ENCODE assay signal across 8 mouse cellular contexts in the genomic region with DNA sequence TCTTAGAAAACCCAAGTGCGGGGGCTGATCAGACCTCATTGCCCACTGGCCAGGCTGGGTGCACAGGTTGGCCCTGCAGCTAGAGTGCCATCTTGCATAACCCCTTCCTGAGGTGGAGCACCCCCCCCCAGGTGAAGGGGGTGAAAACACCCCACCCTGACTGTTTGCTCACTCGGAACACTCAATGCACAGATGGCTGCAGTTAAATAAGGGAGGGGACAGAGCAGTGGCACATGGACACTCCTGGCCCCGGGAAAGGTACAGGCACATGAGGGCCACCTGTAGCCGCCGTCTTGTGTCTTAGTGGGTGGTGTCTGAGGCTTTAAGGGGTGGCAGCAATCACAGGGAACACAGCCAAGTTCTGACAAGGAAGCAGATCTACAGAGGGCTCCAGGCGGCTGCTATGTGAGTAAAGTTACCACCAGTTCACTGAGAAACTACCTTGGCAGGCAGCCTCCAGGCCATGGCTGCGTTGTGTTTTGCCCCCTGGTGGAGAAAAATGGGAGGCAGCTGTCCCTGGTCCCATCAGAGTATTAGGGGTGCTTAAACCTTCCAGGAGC. TPM values are rescaled to one million over a fixed set of nuclear protein-coding genes. Genes with fewer than 3 reads are reported as not detected.
DNase-seq lines count a peak whose midpoint lies in the region; ATAC-seq and TF ChIP-seq lines count a peak whose summit lies in the region.

No protein-coding gene starts in this region.

- no peak for TF ChIP-seq POLR2A in thymus, adult 2 months (IDR thresholded peaks at IDR 0.05; ENCODE audit: control insufficient read depth, extremely low read depth, insufficient read depth, low read length, poor library complexity)

- peaks cover 1% of the 10 kb centered on the region; the same call in 1 of the 2 replicates for H3K36me3 ChIP-seq in midbrain, embryonic 11.5 days (ENCODE audit: control insufficient read depth, insufficient read depth, low read length)
- H3K36me3 ChIP-seq in midbrain, embryonic 13.5 days = peaks cover 30% of the 10 kb centered on the region
- H3K36me3 ChIP-seq in forebrain, embryonic 13.5 days (ENCODE audit: poor library complexity, severe bottlenecking) = peaks cover 24% of the 10 kb centered on the region
- H3K36me3 ChIP-seq in hindbrain, embryonic 13.5 days = peaks cover 36% of the 10 kb centered on the region
- peaks cover 18% of the 10 kb centered on the region for H3K36me3 ChIP-seq in limb, embryonic 10.5 days
- no peaks in the 10 kb centered on the region for H3K36me3 ChIP-seq in thymus, adult 2 months (ENCODE audit: control insufficient read depth, insufficient read depth, low read length)

- peaks cover 2% of the 10 kb centered on the region; the same call in 1 of the 2 replicates for H3K4me1 ChIP-seq in midbrain, embryonic 11.5 days (ENCODE audit: control insufficient read depth, insufficient read depth, low read length)
- H3K4me1 ChIP-seq in midbrain, embryonic 13.5 days (replicated peaks) = peaks cover 40% of the 10 kb centered on the region
- peaks cover 59% of the 10 kb centered on the region for H3K4me1 ChIP-seq in forebrain, embryonic 13.5 days
- peaks cover 48% of the 10 kb centered on the region for H3K4me1 ChIP-seq in hindbrain, embryonic 13.5 days (replicated peaks)
- peaks cover 24% of the 10 kb centered on the region for H3K4me1 ChIP-seq in limb, embryonic 10.5 days
- H3K4me1 ChIP-seq in thymus, adult 2 months (replicated peaks; ENCODE audit: control insufficient read depth, insufficient read depth, low read length) = peaks cover 43% of the 10 kb centered on the region

- WGBS in midbrain, embryonic 11.5 days = 64% methylated on average over 7 of the region's 7 CpGs
- 67% methylated on average over 7 of the region's 7 CpGs for WGBS in midbrain, embryonic 13.5 days
- WGBS in forebrain, embryonic 13.5 days = 52% methylated on average over 7 of the region's 7 CpGs
- 66% methylated on average over 7 of the region's 7 CpGs for WGBS in hindbrain, embryonic 13.5 days
- 71% methylated on average over 7 of the region's 7 CpGs for WGBS in limb, embryonic 10.5 days
- WGBS in thymus, adult 2 months = 25% methylated on average over 7 of the region's 7 CpGs

- no peak overlapping the region for H3K27ac ChIP-seq in midbrain, embryonic 11.5 days (ENCODE audit: low read depth, low read length)
- H3K27ac ChIP-seq in midbrain, embryonic 13.5 days = no peak overlapping the region
- peak overlapping the region; percentile 33 for H3K27ac ChIP-seq in forebrain, embryonic 13.5 days
- 0 out of 2 replicates have a peak overlapping the region, but pooled peaks have one; percentile 12 for H3K27ac ChIP-seq in hindbrain, embryonic 13.5 days
- no peak overlapping the region; the same call in 1 of the 2 replicates for H3K27ac ChIP-seq in limb, embryonic 10.5 days
- no peak overlapping the region for H3K27ac ChIP-seq in thymus, adult 2 months (ENCODE audit: control insufficient read depth, insufficient read depth, low read length)

- DNase-seq in midbrain, embryonic 11.5 days (ENCODE audit: low spot score, missing footprints) = peak; percentile 94
- peak; percentile 72 for DNase-seq in brain, adult 2 months (ENCODE audit: low read depth, low spot score)
- peak; percentile 63 for DNase-seq in limb, embryonic 10.5 days (ENCODE audit: low spot score)
- peak; percentile 86 for DNase-seq in naive thymus-derived CD4-positive, alpha-beta T cell, adult 2 months (ENCODE audit: low read depth)
- peak; percentile 70 for DNase-seq in thymus, adult 2 months

- H3K9me3 ChIP-seq in midbrain, embryonic 11.5 days (ENCODE audit: control insufficient read depth, low read length) = peaks cover under 1% of the 10 kb centered on the region; the same call in 1 of the 2 replicates
- no peaks in the 10 kb centered on the region for H3K9me3 ChIP-seq in midbrain, embryonic 13.5 days
- no peaks in the 10 kb centered on the region; the same call in 1 of the 2 replicates for H3K9me3 ChIP-seq in forebrain, embryonic 13.5 days (replicated peaks)
- peaks cover 2% of the 10 kb centered on the region; the same call in 1 of the 2 replicates for H3K9me3 ChIP-seq in hindbrain, embryonic 13.5 days
- H3K9me3 ChIP-seq in limb, embryonic 10.5 days (replicated peaks) = no peaks in the 10 kb centered on the region; the same call in 1 of the 2 replicates

- no peaks in the 10 kb centered on the region for H3K27me3 ChIP-seq in midbrain, embryonic 11.5 days (ENCODE audit: control insufficient read depth, insufficient read depth, low read length)
- H3K27me3 ChIP-seq in midbrain, embryonic 13.5 days = no peaks in the 10 kb centered on the region
- H3K27me3 ChIP-seq in forebrain, embryonic 13.5 days = no peaks in the 10 kb centered on the region
- H3K27me3 ChIP-seq in hindbrain, embryonic 13.5 days = no peaks in the 10 kb centered on the region
- peaks cover 14% of the 10 kb centered on the region; the same call in 1 of the 2 replicates for H3K27me3 ChIP-seq in limb, embryonic 10.5 days (ENCODE audit: low read depth, poor library complexity, severe bottlenecking)
- H3K27me3 ChIP-seq in thymus, adult 2 months (ENCODE audit: control insufficient read depth, insufficient read depth, low read length) = no peaks in the 10 kb centered on the region

- TF ChIP-seq CTCF in thymus, adult 2 months (IDR thresholded peaks at IDR 0.05; ENCODE audit: borderline replicate concordance, control insufficient read depth, extremely low read depth, insufficient read depth, low read length, poor library complexity) = peak; percentile 85

- H3K4me2 ChIP-seq in midbrain, embryonic 11.5 days = no peak overlapping the region
- H3K4me2 ChIP-seq in midbrain, embryonic 13.5 days (replicated peaks) = no peak overlapping the region
- H3K4me2 ChIP-seq in forebrain, embryonic 13.5 days = no peak overlapping the region
- H3K4me2 ChIP-seq in hindbrain, embryonic 13.5 days = no peak overlapping the region

- ATAC-seq in midbrain, embryonic 11.5 days (ENCODE audit: low FRiP score) = peak; percentile 25; the same call in 1 of the 2 replicates
- no peak for ATAC-seq in midbrain, embryonic 13.5 days
- ATAC-seq in forebrain, embryonic 13.5 days = no peak
- ATAC-seq in hindbrain, embryonic 13.5 days (ENCODE audit: low FRiP score) = no peak

- no peak overlapping the region for H3K9ac ChIP-seq in midbrain, embryonic 11.5 days (ENCODE audit: low read length)
- no peak overlapping the region; the same call in 1 of the 2 replicates for H3K9ac ChIP-seq in midbrain, embryonic 13.5 days (replicated peaks)
- peak overlapping the region; percentile 12; the same call in 1 of the 2 replicates for H3K9ac ChIP-seq in forebrain, embryonic 13.5 days
- no peak overlapping the region; the same call in 1 of the 2 replicates for H3K9ac ChIP-seq in hindbrain, embryonic 13.5 days

- H3K4me3 ChIP-seq in midbrain, embryonic 11.5 days (ENCODE audit: low read depth, low read length) = no peak overlapping the region
- H3K4me3 ChIP-seq in midbrain, embryonic 13.5 days (replicated peaks) = no peak overlapping the region
- H3K4me3 ChIP-seq in forebrain, embryonic 13.5 days = no peak overlapping the region
- H3K4me3 ChIP-seq in hindbrain, embryonic 13.5 days = no peak overlapping the region
- H3K4me3 ChIP-seq in limb, embryonic 10.5 days = no peak overlapping the region
- no peak overlapping the region for H3K4me3 ChIP-seq in thymus, adult 2 months (ENCODE audit: control insufficient read depth, insufficient read depth, low read length)

RNA-seq across cellular contexts. Expression of gene Ttyh3, which starts 14.9 kb away (rescaled TPM):
- polyA plus RNA-seq in midbrain, embryonic 11.5 days (2014; fragmentation: Nextera tagmentation; extraction: Ambion mirVana) = 42.9 and 46.4 TPM in 2 replicates
- 53.6 and 76.6 TPM in 2 replicates for polyA plus RNA-seq in midbrain, embryonic 13.5 days (2015; fragmentation: Nextera tagmentation; extraction: Ambion mirVana)
- 59.3 and 63.4 TPM in 2 replicates for polyA plus RNA-seq in forebrain, embryonic 13.5 days (2015; fragmentation: Nextera tagmentation; extraction: Ambion mirVana)
- polyA plus RNA-seq in hindbrain, embryonic 13.5 days (2015; fragmentation: Nextera tagmentation; extraction: Ambion mirVana) = 65.3 and 67.4 TPM in 2 replicates
- polyA plus RNA-seq in limb, embryonic 10.5 days (2016; fragmentation: Nextera tagmentation; extraction: Ambion mirVana) = 36.6 and 47.0 TPM in 2 replicates
- polyA plus RNA-seq in thymus, adult 2 months (2012; rRNA removed) = 139 and 177 TPM in 2 replicates

RNA-seq across cellular contexts. Expression of gene Iqce, which starts 38.5 kb away (rescaled TPM):
- 13.9 and 15.6 TPM in 2 replicates for polyA plus RNA-seq in midbrain, embryonic 11.5 days (2014; fragmentation: Nextera tagmentation; extraction: Ambion mirVana)
- 24.4 and 26.0 TPM in 2 replicates for polyA plus RNA-seq in midbrain, embryonic 13.5 days (2015; fragmentation: Nextera tagmentation; extraction: Ambion mirVana)
- 20.1 and 27.6 TPM in 2 replicates for polyA plus RNA-seq in forebrain, embryonic 13.5 days (2015; fragmentation: Nextera tagmentation; extraction: Ambion mirVana)
- 26.0 and 26.3 TPM in 2 replicates for polyA plus RNA-seq in hindbrain, embryonic 13.5 days (2015; fragmentation: Nextera tagmentation; extraction: Ambion mirVana)
- 24.2 and 24.9 TPM in 2 replicates for polyA plus RNA-seq in limb, embryonic 10.5 days (2016; fragmentation: Nextera tagmentation; extraction: Ambion mirVana)
- polyA plus RNA-seq in thymus, adult 2 months (2012; rRNA removed) = 30.0 and 31.5 TPM in 2 replicates

RNA-seq across cellular contexts. Expression of gene Brat1, which starts 41.1 kb away (rescaled TPM):
- 8.3 and 11.4 TPM in 2 replicates for polyA plus RNA-seq in midbrain, embryonic 11.5 days (2014; fragmentation: Nextera tagmentation; extraction: Ambion mirVana)
- polyA plus RNA-seq in midbrain, embryonic 13.5 days (2015; fragmentation: Nextera tagmentation; extraction: Ambion mirVana) = 20.7 and 22.4 TPM in 2 replicates
- polyA plus RNA-seq in forebrain, embryonic 13.5 days (2015; fragmentation: Nextera tagmentation; extraction: Ambion mirVana) = 21.2 and 25.1 TPM in 2 replicates
- 22.9 and 23.7 TPM in 2 replicates for polyA plus RNA-seq in hindbrain, embryonic 13.5 days (2015; fragmentation: Nextera tagmentation; extraction: Ambion mirVana)
- polyA plus RNA-seq in limb, embryonic 10.5 days (2016; fragmentation: Nextera tagmentation; extraction: Ambion mirVana) = 21.8 and 22.2 TPM in 2 replicates
- 65.1 and 69.1 TPM in 2 replicates for polyA plus RNA-seq in thymus, adult 2 months (2012; rRNA removed)

RNA-seq across cellular contexts. Expression of gene Lfng, which starts 56.6 kb away (rescaled TPM):
- 38.3 and 40.5 TPM in 2 replicates for polyA plus RNA-seq in midbrain, embryonic 11.5 days (2014; fragmentation: Nextera tagmentation; extraction: Ambion mirVana)
- 25.0 and 25.7 TPM in 2 replicates for polyA plus RNA-seq in midbrain, embryonic 13.5 days (2015; fragmentation: Nextera tagmentation; extraction: Ambion mirVana)
- polyA plus RNA-seq in forebrain, embryonic 13.5 days (2015; fragmentation: Nextera tagmentation; extraction: Ambion mirVana) = 28.8 and 31.8 TPM in 2 replicates
- 22.9 and 27.1 TPM in 2 replicates for polyA plus RNA-seq in hindbrain, embryonic 13.5 days (2015; fragmentation: Nextera tagmentation; extraction: Ambion mirVana)
- 4.3 and 5.8 TPM in 2 replicates for polyA plus RNA-seq in limb, embryonic 10.5 days (2016; fragmentation: Nextera tagmentation; extraction: Ambion mirVana)
- polyA plus RNA-seq in thymus, adult 2 months (2012; rRNA removed) = 141 and 171 TPM in 2 replicates

Comparison
In these comparisons a context has a peak if more than half of its experiments do, and no peak if none do; other contexts are left out.
1. H3K27ac ChIP-seq: peak in forebrain, embryonic 13.5 days (single experiment) and hindbrain, embryonic 13.5 days (single experiment); none in midbrain, embryonic 11.5 days (single experiment), midbrain, embryonic 13.5 days (single experiment), limb, embryonic 10.5 days (single experiment) and thymus, adult 2 months (single experiment).
2. Peak in every context shown above with its lines, with median percentiles within 50 percentile points of each other: DNase-seq.